Mouse (Mus musculus): ENCODE data around the gene Smug1. TPM values are rescaled to one million over a fixed set of nuclear protein-coding genes. Genes with fewer than 3 reads are reported as not detected.
A peak's percentile ranks its signal among the peaks of the same experiment; 100 is the strongest.

Gene Smug1
- polyA plus RNA-seq, 1 experiment: 15.7 TPM

DNA sequence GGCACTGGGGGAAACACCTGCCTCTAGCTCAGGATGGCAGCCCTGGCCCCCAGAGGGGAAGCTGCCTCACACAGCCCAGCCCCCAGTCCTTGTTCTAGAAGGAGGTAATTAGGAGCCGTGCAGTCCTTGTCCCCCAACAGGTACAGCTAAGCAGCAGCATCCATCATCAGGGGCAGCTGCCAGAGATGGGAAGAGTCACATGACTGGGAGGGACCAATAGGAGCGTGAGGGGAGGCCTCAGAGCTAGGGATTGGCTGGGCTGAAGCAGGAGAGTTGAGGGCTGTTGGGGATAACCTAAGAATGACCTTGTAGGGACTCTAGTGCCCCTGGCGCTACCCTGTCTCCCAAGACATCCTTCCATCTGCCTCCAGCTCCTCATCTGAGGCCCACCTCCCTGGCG lies 33.1 kb downstream of the Smug1 start:
- no peaks in the 10 kb centered on the region for H3K36me3 ChIP-seq (ENCODE audit: control insufficient read depth, insufficient read depth)
- no peaks in the 10 kb centered on the region for H3K27me3 ChIP-seq (ENCODE audit: control insufficient read depth, insufficient read depth, insufficient read length)
- H3K4me3 ChIP-seq (ENCODE audit: insufficient read depth, poor library complexity, severe bottlenecking): no peak overlapping the region
- TF ChIP-seq MYOD1 (IDR thresholded peaks at IDR 0.05; ENCODE audit: control insufficient read depth, insufficient read length, low read depth) (no peak), USF1 (IDR thresholded peaks at IDR 0.05; ENCODE audit: low read depth) (peak; percentile 95), MAX (IDR thresholded peaks at IDR 0.05) (no peak)
- H3ac ChIP-seq (ENCODE audit: control insufficient read depth, insufficient read length, low read depth): no peak overlapping the region
- H3K79me3 ChIP-seq (ENCODE audit: low read depth): no peaks in the 10 kb centered on the region
- no peaks in the 10 kb centered on the region for H3K79me2 ChIP-seq (ENCODE audit: control insufficient read depth, insufficient read depth)

DNA sequence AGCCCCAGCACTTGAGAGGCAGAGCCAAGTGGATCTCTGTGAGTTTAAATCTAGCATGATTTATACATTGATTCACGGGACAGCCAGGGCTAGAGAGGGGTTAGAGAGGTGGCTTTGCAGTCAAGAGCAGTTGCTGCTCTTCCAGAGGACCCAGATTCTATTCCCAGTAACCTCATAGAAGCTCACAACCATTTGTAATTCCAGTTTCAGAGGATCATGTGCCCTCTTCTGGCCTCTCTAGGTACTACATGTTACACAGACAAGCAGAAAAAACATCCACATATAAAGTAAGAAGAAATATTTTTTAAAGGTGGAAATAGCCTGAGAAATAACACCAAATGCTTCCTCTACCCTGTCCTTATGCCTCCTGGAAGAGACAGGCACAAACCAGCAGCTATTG lies 36.2 kb downstream of the Smug1 start:
- no peaks in the 10 kb centered on the region for H3K79me3 ChIP-seq (ENCODE audit: low read depth)
- H3K79me2 ChIP-seq (ENCODE audit: control insufficient read depth, insufficient read depth): no peaks in the 10 kb centered on the region
- no peaks in the 10 kb centered on the region for H3K27me3 ChIP-seq (ENCODE audit: control insufficient read depth, insufficient read depth, insufficient read length)
- H3ac ChIP-seq (ENCODE audit: control insufficient read depth, insufficient read length, low read depth): no peak overlapping the region
- no peaks in the 10 kb centered on the region for H3K36me3 ChIP-seq (ENCODE audit: control insufficient read depth, insufficient read depth)
- no peak overlapping the region for H3K4me3 ChIP-seq (ENCODE audit: insufficient read depth, poor library complexity, severe bottlenecking)
- TF ChIP-seq MYOD1 (IDR thresholded peaks at IDR 0.05; ENCODE audit: control insufficient read depth, insufficient read length, low read depth): no peak
- TF ChIP-seq CEBPB (IDR thresholded peaks at IDR 0.05; ENCODE audit: low read depth): no peak
- TF ChIP-seq MYOG (IDR thresholded peaks at IDR 0.05; ENCODE audit: control insufficient read depth, extremely low read depth, insufficient read length): no peak
- TF ChIP-seq FOSL1 (IDR thresholded peaks at IDR 0.05; ENCODE audit: insufficient read depth, low read length, poor library complexity, severe bottlenecking): no peak
- no peak for TF ChIP-seq MAX (IDR thresholded peaks at IDR 0.05)
- peak; percentile 50 for TF ChIP-seq USF1 (IDR thresholded peaks at IDR 0.05; ENCODE audit: low read depth)

DNA sequence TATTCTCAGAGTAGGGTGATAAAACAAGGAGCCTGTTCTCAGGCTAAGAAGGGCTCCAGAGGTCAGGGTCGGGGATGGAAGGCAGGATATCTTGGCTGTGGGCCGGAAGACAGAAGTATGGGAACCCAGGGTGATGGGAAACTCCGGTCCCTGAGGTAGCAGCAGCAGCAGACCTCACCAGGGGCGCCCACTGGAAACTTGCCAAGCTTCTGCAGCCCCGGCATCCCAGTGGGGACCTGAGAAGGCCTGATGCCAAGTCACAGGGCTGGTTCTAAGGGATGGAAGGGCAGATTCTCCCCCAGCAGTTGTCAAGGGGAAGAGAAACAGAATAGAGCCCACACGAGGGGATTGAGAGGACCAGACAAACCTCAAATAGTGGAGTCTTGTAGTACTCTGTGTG lies 37.6 kb downstream of the Smug1 start:
- Histone ChIP-seq H3K4me3 (ENCODE audit: insufficient read depth, poor library complexity, severe bottlenecking) (no peak overlapping the region), H3K27me3 (ENCODE audit: control insufficient read depth, insufficient read depth, insufficient read length) (no peaks in the 10 kb centered on the region), H3ac (ENCODE audit: control insufficient read depth, insufficient read length, low read depth) (no peak overlapping the region), H3K79me2 (ENCODE audit: control insufficient read depth, insufficient read depth) (no peaks in the 10 kb centered on the region), H3K79me3 (ENCODE audit: low read depth) (no peaks in the 10 kb centered on the region), H3K36me3 (ENCODE audit: control insufficient read depth, insufficient read depth) (no peaks in the 10 kb centered on the region)
- TF ChIP-seq USF1 (IDR thresholded peaks at IDR 0.05; ENCODE audit: low read depth) (no peak), MAX (IDR thresholded peaks at IDR 0.05) (no peak), MYOG (IDR thresholded peaks at IDR 0.05; ENCODE audit: control insufficient read depth, extremely low read depth, insufficient read length) (no peak), CTCF (IDR thresholded peaks at IDR 0.05; ENCODE audit: control insufficient read depth, insufficient read depth, insufficient read length) (no peak), CEBPB (IDR thresholded peaks at IDR 0.05; ENCODE audit: low read depth) (no peak), MYOD1 (IDR thresholded peaks at IDR 0.05; ENCODE audit: control insufficient read depth, insufficient read length, low read depth) (no peak), FOSL1 (IDR thresholded peaks at IDR 0.05; ENCODE audit: insufficient read depth, low read length, poor library complexity, severe bottlenecking) (no peak)

DNA sequence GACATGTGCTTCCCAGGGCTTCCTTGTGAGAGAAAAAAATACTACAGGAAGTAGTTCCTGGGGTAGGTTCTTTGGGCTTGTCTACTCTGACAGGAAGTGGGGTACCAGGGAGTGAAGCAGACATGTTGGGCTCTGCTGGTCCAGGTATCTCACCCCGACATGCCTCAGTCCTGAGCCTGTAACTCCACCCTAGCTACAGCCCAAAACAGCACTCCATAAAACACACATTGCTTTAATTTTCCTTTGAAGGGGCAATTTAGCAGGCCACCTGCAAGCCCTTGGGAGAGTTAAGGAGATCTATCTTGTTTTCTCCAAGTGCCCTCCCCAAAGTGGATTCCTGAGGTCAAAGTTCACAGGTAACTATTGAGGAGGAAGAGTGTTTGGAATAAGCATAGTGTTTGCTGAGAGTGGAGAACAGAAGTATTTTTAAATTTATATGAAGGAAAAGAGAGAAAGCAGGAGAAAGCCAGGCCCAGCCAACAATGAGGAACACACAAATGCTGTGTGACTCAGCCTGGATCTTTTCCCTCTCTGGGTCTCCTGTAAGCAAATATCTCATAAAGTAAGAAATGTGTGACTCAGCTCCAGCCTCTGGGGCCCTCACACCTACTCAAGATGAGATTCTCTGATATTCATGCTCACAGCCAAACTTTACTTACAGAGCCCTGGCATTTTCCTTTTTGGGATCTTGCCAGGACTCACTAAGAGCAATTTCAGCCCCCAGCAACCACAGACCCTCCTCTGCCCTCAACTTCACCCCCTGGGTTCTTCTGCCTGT lies 38.6 kb downstream of the Smug1 start:
- Histone ChIP-seq H3K79me2 (ENCODE audit: control insufficient read depth, insufficient read depth) (no peaks in the 10 kb centered on the region), H3ac (ENCODE audit: control insufficient read depth, insufficient read length, low read depth) (no peak overlapping the region), H3K36me3 (ENCODE audit: control insufficient read depth, insufficient read depth) (no peaks in the 10 kb centered on the region), H3K27me3 (ENCODE audit: control insufficient read depth, insufficient read depth, insufficient read length) (no peaks in the 10 kb centered on the region), H3K4me3 (ENCODE audit: insufficient read depth, poor library complexity, severe bottlenecking) (no peak overlapping the region), H3K79me3 (ENCODE audit: low read depth) (no peaks in the 10 kb centered on the region)
- TF ChIP-seq MYOG (IDR thresholded peaks at IDR 0.05; ENCODE audit: control insufficient read depth, extremely low read depth, insufficient read length): no peak
- peak; percentile 87 for TF ChIP-seq FOSL1 (IDR thresholded peaks at IDR 0.05; ENCODE audit: insufficient read depth, low read length, poor library complexity, severe bottlenecking)

GRCm38 (mm10) chr15:103125982-103126381 lies 40.9 kb downstream of the Smug1 start:
- no peaks in the 10 kb centered on the region for H3K79me2 ChIP-seq (ENCODE audit: control insufficient read depth, insufficient read depth)
- H3K4me3 ChIP-seq (ENCODE audit: insufficient read depth, poor library complexity, severe bottlenecking): no peak overlapping the region
- H3K36me3 ChIP-seq (ENCODE audit: control insufficient read depth, insufficient read depth): no peaks in the 10 kb centered on the region
- no peak for TF ChIP-seq USF1 (IDR thresholded peaks at IDR 0.05; ENCODE audit: low read depth)
- TF ChIP-seq MYOD1 (IDR thresholded peaks at IDR 0.05; ENCODE audit: control insufficient read depth, insufficient read length, low read depth): no peak
- TF ChIP-seq MAX (IDR thresholded peaks at IDR 0.05): no peak
- no peak overlapping the region for H3ac ChIP-seq (ENCODE audit: control insufficient read depth, insufficient read length, low read depth)
- no peaks in the 10 kb centered on the region for H3K27me3 ChIP-seq (ENCODE audit: control insufficient read depth, insufficient read depth, insufficient read length)
- H3K79me3 ChIP-seq (ENCODE audit: low read depth): no peaks in the 10 kb centered on the region

- Histone ChIP-seq H3K27me3 (ENCODE audit: control insufficient read depth, insufficient read depth, insufficient read length) (no peaks in the 10 kb centered on the region), H3ac (ENCODE audit: control insufficient read depth, insufficient read length, low read depth) (no peak overlapping the region), H3K4me3 (ENCODE audit: insufficient read depth, poor library complexity, severe bottlenecking) (no peak overlapping the region), H3K36me3 (ENCODE audit: control insufficient read depth, insufficient read depth) (no peaks in the 10 kb centered on the region), H3K79me2 (ENCODE audit: control insufficient read depth, insufficient read depth) (no peaks in the 10 kb centered on the region), H3K79me3 (ENCODE audit: low read depth) (no peaks in the 10 kb centered on the region)
- TF ChIP-seq MAX (IDR thresholded peaks at IDR 0.05) (no peak), MYOG (IDR thresholded peaks at IDR 0.05; ENCODE audit: control insufficient read depth, extremely low read depth, insufficient read length) (no peak), CTCF (IDR thresholded peaks at IDR 0.05; ENCODE audit: control insufficient read depth, insufficient read depth, insufficient read length) (no peak)
Measured at GRCm38 (mm10) chr15:103124254-103124653, 42.6 kb downstream of the Smug1 start.

Measured in C2C12 (cell line).